Mouse (Mus musculus): ENCODE measurements around the gene Zkscan14. TPM values are rescaled to one million over a fixed set of nuclear protein-coding genes. Genes with fewer than 3 reads are reported as not detected.
"Not testable (repeated sequence)": the region's sequence is repeated elsewhere in the genome, so short reads cannot be mapped to it uniquely, and the experiment has no call there.

Zkscan14 gene
- 6.8 and 7.4 TPM in 2 replicates for polyA plus RNA-seq (2012; rRNA removed)

- DNase-seq (ENCODE audit: low spot score) = peak; percentile 47
Observed at GRCm38 (mm10) chr5:145201321-145201991, at the start of gene Zkscan14. Gene Zkscan14, minus strand, starts transcription at chr5:145201868.

DNA sequence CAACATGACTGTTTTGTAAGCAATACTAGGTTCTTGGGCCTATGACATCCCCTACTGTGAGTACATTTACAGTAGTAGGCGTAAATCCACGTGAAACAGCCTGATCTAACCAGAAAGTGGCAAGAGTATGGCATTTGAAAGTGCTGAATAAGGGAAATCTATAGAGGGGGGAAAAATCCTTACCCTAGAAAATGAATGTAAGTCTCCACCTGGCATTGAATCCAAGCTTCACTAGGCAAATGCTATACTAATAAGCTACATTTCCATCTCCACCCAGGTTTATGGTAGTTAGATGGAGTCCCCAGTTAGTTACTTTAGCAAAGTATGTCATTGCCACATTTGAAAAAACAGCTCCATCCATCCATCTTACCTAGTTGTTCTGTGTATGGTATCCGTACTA is 47.9 kb upstream of the Zkscan14 start:
- DNase-seq (ENCODE audit: low spot score) = no peak

DNA sequence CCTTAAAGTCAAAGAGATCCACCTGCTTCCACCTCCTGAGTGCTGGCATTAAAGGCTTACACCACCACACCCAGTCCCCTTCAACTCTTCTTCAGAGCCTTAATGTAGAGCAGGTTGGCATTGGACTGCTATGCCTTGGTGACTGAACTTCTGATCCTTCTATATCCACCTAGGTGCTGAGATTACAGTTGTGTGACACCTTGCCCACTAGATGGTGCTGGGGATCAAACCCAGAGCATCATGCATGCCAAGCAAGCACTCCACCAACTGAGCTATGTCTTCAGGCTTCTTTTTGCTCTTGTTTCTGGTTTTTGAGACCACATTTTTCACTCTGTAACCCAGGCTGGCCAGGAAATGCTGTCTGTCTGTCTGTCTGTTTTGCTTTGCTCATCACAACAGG is 33.0 kb upstream of the Zkscan14 start:
- DNase-seq (ENCODE audit: low spot score) = no peak

GRCm38 (mm10) chr5:145231893-145232411 is 30.3 kb upstream of the Zkscan14 start:
- no peak for DNase-seq (ENCODE audit: low spot score)

DNA sequence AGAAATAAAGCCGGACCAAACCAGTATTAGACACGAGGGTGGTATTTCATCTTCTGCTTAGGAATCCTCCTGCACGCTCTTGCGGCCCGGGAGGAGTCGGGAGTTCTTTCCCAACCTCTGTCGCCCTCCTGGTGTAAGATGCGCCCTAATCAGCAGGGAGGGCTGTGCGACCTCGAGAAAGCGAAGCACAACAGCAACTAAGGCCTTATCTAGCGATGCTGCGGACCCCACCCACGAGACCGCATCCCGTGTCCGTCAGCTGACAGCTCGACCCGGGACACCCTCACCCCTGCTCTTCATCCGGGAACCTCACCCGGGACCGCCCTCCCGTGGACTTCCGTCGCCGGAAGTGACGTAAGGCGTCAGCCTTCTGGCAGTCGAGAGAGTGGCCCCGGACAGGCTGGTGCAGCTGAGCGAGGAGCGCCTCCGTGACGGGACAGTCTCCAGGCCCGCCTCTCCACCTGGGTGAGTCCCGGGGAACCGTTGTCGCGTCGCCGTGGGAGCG is 29.8 kb upstream of the Zkscan14 start, which contains the start of gene Zfp655:
Gene Zfp655, plus strand, starts transcription at position 349 of the 505 bp plus-strand sequence.
- peak; percentile 96 for DNase-seq (ENCODE audit: low spot score)

- DNase-seq (ENCODE audit: low spot score) = no peak
Observed at GRCm38 (mm10) chr5:145230641-145231040, 29.0 kb upstream of the Zkscan14 start.

DNA sequence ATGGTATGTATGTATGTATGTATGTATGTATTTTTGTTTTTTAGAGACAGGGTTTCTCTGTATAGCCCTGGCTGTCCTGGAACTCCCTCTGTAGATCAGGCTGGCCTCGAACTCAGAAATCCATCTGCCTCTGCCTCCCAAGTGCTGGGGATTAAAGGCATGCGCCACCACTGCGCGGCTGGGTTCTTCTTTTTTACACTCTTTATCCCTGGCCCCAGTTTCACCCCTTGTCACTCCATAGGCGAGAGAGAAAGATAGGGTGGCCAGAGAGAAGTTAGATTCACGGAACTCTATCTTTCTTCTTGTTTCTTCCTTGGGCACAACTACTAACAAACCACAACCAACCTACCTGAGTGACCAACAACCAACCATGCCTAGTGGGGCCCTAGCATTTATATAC is 27.6 kb upstream of the Zkscan14 start:
- DNase-seq (ENCODE audit: low spot score) = not testable (repeated sequence)

DNA sequence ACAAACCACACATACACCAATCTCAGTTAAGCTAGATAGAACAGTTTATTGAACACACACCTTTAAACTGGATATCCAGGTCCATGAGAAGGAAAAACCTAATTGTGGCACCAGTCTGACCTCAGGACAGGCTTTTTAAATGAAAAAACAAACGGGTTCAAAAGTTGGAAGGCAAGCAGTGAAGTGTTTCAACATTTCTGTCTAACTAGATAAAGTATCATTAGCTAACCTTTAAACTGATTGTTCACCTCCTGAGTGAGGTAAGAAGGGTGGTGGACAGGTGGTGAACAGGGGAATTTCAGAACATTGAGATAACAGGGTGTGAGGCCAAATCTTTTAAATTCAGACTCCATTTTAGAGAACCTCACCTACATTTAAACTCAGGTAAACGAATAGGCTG is 24.8 kb upstream of the Zkscan14 start:
- no peak for DNase-seq (ENCODE audit: low spot score)

DNA sequence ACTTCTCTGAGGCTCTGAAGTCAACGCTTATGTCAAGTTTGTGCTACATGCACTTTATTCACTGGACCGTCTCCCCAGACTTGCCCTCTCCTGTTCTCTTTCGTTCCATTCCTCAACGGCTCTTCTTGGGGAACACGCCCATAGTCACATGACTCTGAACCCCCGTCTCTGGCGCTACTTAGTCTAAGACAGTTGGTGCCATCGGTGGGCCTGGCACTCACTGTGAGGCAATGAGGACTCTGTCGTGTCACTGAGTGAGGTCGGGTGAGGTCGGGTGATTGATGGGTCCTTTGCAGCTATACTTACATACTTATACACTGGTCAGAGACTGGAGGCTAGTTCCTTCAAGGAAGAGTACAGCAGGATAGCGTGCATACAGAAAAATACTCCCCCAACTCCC is 21.7 kb upstream of the Zkscan14 start:
- DNase-seq (ENCODE audit: low spot score) = no peak

DNA sequence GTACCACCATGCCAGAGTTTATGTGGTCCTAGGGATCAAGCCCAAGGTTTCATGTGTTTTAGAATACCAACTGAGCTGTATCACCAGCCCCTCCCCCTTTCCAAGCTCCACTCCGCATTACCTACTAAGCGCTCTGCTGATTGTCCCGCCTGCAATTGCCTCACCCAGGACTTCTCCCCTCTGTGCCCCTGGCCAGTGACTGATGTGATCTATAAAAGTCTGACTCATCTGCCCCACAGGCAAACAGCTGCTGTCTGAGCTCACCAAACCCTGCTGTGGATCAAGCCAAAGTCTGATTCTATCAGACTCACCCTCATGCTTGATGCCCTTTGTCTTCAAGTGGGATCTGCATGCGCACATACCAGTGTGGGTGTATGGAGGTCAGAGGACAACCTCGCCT is 21.2 kb upstream of the Zkscan14 start:
- DNase-seq (ENCODE audit: low spot score) = no peak

DNA sequence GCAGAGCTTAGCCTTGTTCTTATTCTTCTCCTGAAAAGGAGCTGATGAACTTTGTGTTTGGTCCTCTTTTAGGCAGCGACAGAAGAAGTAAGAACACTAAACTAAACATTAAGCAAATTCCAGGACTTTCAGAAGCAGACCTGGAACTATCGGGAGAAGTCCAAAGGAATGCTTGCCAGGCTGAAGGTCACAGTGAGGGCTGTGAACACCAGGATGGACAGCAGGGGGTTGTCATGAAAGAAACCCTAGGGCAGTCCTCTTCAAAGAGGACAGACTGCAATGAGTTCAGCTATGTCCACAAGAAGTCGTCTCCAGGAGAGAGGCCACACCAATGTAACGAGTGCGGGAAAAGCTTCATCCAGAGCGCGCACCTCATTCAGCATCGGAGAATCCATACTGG is 18.3 kb upstream of the Zkscan14 start:
- no peak for DNase-seq (ENCODE audit: low spot score)

GRCm38 (mm10) chr5:145218671-145219070 is 17.0 kb upstream of the Zkscan14 start:
- no peak for DNase-seq (ENCODE audit: low spot score)

DNA sequence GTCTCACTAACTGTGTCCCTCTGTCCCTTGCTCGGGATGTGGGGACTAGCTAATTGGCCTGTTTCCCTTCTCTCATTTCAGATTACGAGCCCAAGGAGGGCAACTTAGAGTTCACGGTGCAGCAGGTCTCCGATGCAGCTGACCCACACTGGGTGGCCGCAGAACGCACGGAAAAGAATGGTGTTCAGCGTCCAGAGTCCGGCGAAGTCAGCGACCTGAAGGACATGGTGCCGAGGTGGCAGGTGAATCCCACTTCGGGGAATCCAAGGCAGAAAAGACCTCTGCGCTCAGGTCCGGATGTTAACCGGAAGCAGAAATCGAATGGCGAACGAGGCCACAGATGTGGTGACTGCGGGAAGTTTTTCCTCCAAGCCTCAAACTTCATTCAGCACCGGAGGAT is 16.5 kb upstream of the Zkscan14 start:
- no peak for DNase-seq (ENCODE audit: low spot score)

GRCm38 (mm10) chr5:145217746-145218145 is 16.1 kb upstream of the Zkscan14 start:
- DNase-seq (ENCODE audit: low spot score) = no peak

- no peak for DNase-seq (ENCODE audit: low spot score)
Observed at GRCm38 (mm10) chr5:145214679-145215078, 13.0 kb upstream of the Zkscan14 start.

GRCm38 (mm10) chr5:145213505-145213904 is 11.8 kb upstream of the Zkscan14 start:
- DNase-seq (ENCODE audit: low spot score) = no peak

- no peak for DNase-seq (ENCODE audit: low spot score)
Observed at GRCm38 (mm10) chr5:145212216-145212615, 10.5 kb upstream of the Zkscan14 start.

DNA sequence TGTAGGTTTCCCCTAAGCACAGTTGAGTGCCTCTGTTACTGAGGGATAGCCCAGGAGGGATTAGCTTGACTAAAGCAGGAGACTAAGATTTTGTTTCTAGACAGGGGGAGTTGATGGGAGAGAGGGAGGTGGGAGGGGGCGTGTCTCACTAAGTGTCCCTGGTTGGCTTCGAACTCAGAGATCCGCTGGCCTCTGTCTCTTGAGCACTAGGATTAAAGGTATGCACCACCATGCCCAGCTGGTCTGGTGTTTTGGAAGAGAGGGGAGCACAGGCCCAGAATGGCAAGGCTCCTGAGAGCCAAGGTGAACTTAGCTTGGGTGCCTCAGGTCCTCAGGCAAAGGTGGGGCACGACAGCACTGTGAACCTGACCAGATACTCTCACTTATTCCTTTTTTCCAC is 9.7 kb upstream of the Zkscan14 start:
- DNase-seq (ENCODE audit: low spot score) = no peak

GRCm38 (mm10) chr5:145208391-145208790 is 6.7 kb upstream of the Zkscan14 start:
- not testable (repeated sequence) for DNase-seq (ENCODE audit: low spot score)

DNA sequence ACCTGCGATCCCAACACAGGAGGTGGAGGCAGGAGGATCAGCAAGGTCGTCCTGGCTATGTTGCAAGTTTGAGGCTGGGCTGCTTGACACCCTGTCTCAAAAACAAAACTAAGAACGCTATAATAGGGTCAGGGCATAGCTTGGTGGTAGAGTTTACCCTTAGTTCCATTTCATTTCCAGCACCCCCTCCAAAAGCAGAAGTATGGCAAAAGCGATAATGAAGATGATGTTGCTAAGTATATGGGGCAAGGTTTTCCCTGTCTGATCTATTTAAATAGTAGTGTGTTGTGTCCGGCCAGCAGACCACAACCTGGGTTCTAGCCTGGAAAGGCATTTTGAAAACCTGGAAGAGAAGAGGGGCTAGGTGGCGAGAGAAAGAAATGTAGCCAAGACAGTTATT is 6.3 kb upstream of the Zkscan14 start:
- no peak for DNase-seq (ENCODE audit: low spot score)

- no peak for DNase-seq (ENCODE audit: low spot score)
Observed at GRCm38 (mm10) chr5:145207385-145207784, 5.7 kb upstream of the Zkscan14 start.

DNA sequence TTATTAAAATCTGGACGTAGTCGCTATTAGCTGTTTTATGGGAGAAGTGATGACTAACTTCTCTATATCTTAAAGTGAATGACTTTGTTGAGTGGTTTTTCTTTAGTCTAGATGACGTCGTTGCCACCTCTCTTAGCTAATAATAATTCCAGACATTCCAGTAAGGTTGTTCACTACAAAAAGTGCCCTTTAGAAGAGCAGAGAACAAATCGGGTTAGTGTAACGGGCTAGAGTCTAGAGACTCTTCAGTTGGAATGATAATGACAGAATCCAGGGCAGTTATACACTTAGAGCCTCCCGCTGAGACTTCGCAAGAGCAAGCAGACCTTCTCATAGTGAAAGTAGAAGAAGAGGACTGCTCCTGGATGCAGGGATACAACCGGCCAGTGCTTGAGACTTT is 3.4 kb upstream of the Zkscan14 start:
- no peak for DNase-seq (ENCODE audit: low spot score)

DNA sequence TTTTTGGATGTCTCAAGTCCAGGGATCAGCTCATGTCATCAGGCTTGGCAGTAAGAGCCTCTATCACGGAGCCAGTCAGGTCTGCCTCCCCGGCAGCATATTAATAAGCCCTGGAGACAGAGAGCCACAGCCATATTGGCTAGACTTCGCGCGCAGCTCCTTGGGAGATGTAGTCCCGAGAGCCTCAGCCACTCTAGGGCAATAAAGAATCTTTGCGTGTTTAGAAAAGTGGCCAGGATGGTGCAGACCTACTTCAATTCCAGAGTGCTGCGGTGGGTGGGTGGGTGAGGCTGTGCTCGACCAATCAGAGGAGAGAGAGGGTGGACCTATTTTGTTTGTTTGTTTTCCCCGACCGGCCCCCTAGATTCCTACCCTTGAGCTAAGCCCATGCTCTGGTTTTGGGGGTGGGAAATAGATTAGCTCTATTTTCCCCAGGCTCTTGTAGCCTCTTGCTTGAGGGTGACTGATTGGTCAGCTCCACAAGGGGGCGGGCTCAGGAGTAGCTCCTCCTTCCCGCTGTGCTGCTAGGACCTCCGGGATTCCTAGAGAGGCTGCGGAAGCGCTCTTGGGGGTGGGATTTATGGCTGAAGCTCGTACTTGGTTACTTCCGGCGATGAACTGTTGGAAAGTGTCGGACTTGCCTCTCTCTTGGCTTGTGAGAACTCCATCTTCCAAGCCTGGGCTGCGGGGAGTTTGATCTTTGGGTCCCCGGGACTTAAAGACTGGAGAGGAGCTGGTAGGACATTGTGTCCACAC is 2.4 kb upstream of the Zkscan14 start, which contains the start of gene Zkscan5:
Gene Zkscan5, plus strand, starts transcription at position 627 of the 756 bp plus-strand sequence.
- peak; percentile 85 for DNase-seq (ENCODE audit: low spot score)

Measured in urinary bladder, adult 2 months (tissue).